Mouse (Mus musculus) G1E (cell line): ENCODE measurements at regions not wholly inside any gene's neighbourhood (a gene's known extent, or its start where the extent isn't known, plus 50 kb on each side); places are given as distances from the start of the nearest gene placed in this dataset.
A peak's percentile ranks its signal among the peaks of the same experiment; 100 is the strongest.

Source experiments
- ATAC-seq: 2 replicates; pipeline ENCODE4 v1.8.0; 2016; ENCODE audit warnings: mild to moderate bottlenecking; ENCODE audit not compliant: insufficient number of reproducible peaks, poor library complexity, low FRiP score, severe bottlenecking; ENCODE audit errors: extremely low read depth
- DNase-seq: peaks from one replicate; pipeline ENCODE4 v3.0.0; 2012; ENCODE audit warnings: low spot score
- H3K27me3 ChIP-seq: 2 replicates; pipeline ENCODE4 v1.6.1; 2012; ENCODE audit warnings: mild to moderate bottlenecking, low read length, inconsistent platforms; ENCODE audit not compliant: insufficient read depth
- H3K36me3 ChIP-seq: replicated peaks from 2 replicates; pipeline ENCODE3; 2012; ENCODE audit warnings: mild to moderate bottlenecking, inconsistent platforms
- H3K4me1 ChIP-seq: 2 replicates; pipeline ENCODE4 v1.6.1; 2012; ENCODE audit warnings: low read depth, low read length, inconsistent platforms, mixed read lengths; ENCODE audit not compliant: insufficient read depth
- H3K4me3 ChIP-seq: 2 replicates; pipeline ENCODE4 v1.5.1; 2012; ENCODE audit warnings: low read depth, mild to moderate bottlenecking, inconsistent platforms, low read length, moderate library complexity, mixed read lengths
- H3K9me3 ChIP-seq: replicated peaks from 2 replicates; pipeline ENCODE4 v1.6.1; 2012; ENCODE audit warnings: inconsistent platforms
- CTCF ChIP-seq: IDR thresholded peaks from 2 replicates; pipeline ENCODE4 v1.5.1; 2012; ENCODE audit warnings: low read depth, low read length, inconsistent platforms, mixed read lengths
- GATA1 ChIP-seq: IDR thresholded peaks from 2 replicates; pipeline ENCODE4 v1.6.1; 2012; ENCODE audit warnings: borderline replicate concordance, low read length, inconsistent platforms, mixed read lengths
- GATA2 ChIP-seq: IDR thresholded peaks from 2 replicates; pipeline ENCODE4 v1.6.1; 2012; ENCODE audit warnings: low read depth, low read length, inconsistent platforms, borderline replicate concordance
- POLR2AphosphoS5 ChIP-seq: IDR thresholded peaks from 2 replicates; pipeline ENCODE4 v1.6.1; 2012; ENCODE audit warnings: low read depth, low read length, inconsistent platforms; ENCODE audit not compliant: insufficient replicate concordance
- TAL1 ChIP-seq: conservative IDR thresholded peaks from 2 replicates; pipeline ENCODE4 v1.6.1; 2012; ENCODE audit warnings: low read depth, low read length, inconsistent platforms, mixed read lengths

- H3K36me3 ChIP-seq = no peaks in the 10 kb centered on the region
- H3K4me1 ChIP-seq = no peaks in the 10 kb centered on the region
- H3K9me3 ChIP-seq = peaks cover 93% of the 10 kb centered on the region
- DNase-seq = no peak
- no peaks in the 10 kb centered on the region for H3K27me3 ChIP-seq
- no peak overlapping the region for H3K4me3 ChIP-seq
- ATAC-seq = no peak
- no peak for TF ChIP-seq GATA1
- no peak for TF ChIP-seq CTCF
- TF ChIP-seq TAL1 = no peak
- TF ChIP-seq GATA2 = no peak
- TF ChIP-seq POLR2AphosphoS5 = no peak
These were observed 96.8 kb downstream of the Mn1 start for GRCm38 (mm10) chr5:111513976-111514375.

- Histone ChIP-seq H3K9me3 (peaks cover 91% of the 10 kb centered on the region), H3K27me3 (no peaks in the 10 kb centered on the region), H3K4me3 (no peak overlapping the region), H3K4me1 (no peaks in the 10 kb centered on the region), H3K36me3 (no peaks in the 10 kb centered on the region)
- ATAC-seq (no peak), DNase-seq (no peak)
- TF ChIP-seq POLR2AphosphoS5 = no peak
These were observed 101.9 kb downstream of the Mn1 start for GRCm38 (mm10) chr5:111519059-111519458.

DNA sequence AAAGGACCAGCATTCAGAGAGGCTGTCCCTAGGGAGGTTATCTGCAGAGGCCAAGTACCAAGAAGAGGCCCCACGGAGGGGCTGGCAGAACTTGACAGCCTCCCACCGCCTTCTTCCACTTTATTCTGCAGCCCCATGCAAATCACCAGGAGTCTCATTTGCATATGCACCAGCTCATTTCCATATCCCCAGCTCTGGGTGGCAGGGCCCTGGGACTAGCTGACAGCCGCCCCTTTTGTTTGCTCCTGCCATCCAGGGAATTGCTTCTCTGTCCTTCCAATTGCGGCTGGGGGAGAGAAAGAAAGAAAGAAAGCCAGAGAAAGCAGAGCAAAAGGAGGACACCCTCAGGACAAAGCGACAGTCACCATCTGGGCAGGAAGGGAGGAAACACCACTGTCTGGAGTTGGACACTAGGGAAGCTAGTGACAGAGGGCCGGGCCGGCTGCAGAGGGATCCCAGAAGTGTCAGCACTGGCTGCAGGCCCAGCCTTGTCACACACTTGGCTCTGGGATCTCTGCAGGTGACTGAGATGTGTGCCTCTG lies 102.4 kb downstream of the Mn1 start:
- ATAC-seq (no peak), DNase-seq (no peak)
- Histone ChIP-seq H3K9me3 (peaks cover 90% of the 10 kb centered on the region), H3K27me3 (no peaks in the 10 kb centered on the region), H3K36me3 (no peaks in the 10 kb centered on the region), H3K4me3 (no peak overlapping the region), H3K4me1 (no peaks in the 10 kb centered on the region)
- TF ChIP-seq GATA2 = no peak
- no peak for TF ChIP-seq POLR2AphosphoS5
- no peak for TF ChIP-seq GATA1
- no peak for TF ChIP-seq CTCF
- no peak for TF ChIP-seq TAL1

- TF ChIP-seq GATA1 (no peak), TAL1 (no peak), CTCF (no peak), POLR2AphosphoS5 (no peak)
- H3K27me3 ChIP-seq = no peaks in the 10 kb centered on the region
- no peak overlapping the region for H3K4me3 ChIP-seq
- peaks cover 89% of the 10 kb centered on the region for H3K9me3 ChIP-seq
- H3K36me3 ChIP-seq = no peaks in the 10 kb centered on the region
- DNase-seq (no peak), ATAC-seq (no peak)
- H3K4me1 ChIP-seq = no peaks in the 10 kb centered on the region
These were observed 104.7 kb downstream of the Mn1 start for GRCm38 (mm10) chr5:111521866-111522265.

DNA sequence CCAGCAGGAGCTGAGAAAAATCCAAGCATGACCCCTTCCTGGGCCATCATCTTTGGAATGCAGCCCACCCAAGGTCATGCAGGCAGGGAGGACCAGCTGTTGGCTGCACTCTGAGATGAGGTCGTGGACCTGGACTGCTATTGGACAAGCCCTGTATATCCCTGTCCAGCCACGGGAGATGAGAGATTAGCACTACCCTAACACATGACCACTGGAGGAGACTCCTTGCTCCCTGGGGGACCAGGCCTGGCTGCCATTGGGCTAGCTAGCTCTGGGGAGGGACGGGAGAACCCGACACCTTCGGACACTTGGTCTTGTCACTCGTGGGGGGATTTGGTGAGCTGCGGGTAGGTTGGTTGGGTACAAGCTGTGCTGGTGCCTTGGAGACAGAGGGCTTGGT lies 105.4 kb downstream of the Mn1 start:
- H3K9me3 ChIP-seq = peaks cover 89% of the 10 kb centered on the region
- no peaks in the 10 kb centered on the region for H3K27me3 ChIP-seq
- DNase-seq (no peak), ATAC-seq (no peak)
- H3K4me1 ChIP-seq = no peaks in the 10 kb centered on the region
- H3K36me3 ChIP-seq = no peaks in the 10 kb centered on the region
- H3K4me3 ChIP-seq = no peak overlapping the region
- TF ChIP-seq GATA1 = no peak
- no peak for TF ChIP-seq CTCF
- no peak for TF ChIP-seq TAL1
- no peak for TF ChIP-seq POLR2AphosphoS5
- TF ChIP-seq GATA2 = no peak

- TF ChIP-seq GATA1 (no peak), TAL1 (no peak), POLR2AphosphoS5 (no peak), CTCF (no peak), GATA2 (no peak)
- Histone ChIP-seq H3K9me3 (peaks cover 95% of the 10 kb centered on the region), H3K4me3 (no peak overlapping the region), H3K27me3 (no peaks in the 10 kb centered on the region), H3K36me3 (no peaks in the 10 kb centered on the region), H3K4me1 (no peaks in the 10 kb centered on the region)
- ATAC-seq (no peak), DNase-seq (no peak)
These were observed 110.6 kb downstream of the Mn1 start for GRCm38 (mm10) chr5:111527741-111528140.

- H3K4me3 ChIP-seq = peak overlapping the region; percentile 1; the same call in 1 of the 2 replicates
- H3K36me3 ChIP-seq = no peaks in the 10 kb centered on the region
- TF ChIP-seq TAL1 (no peak), CTCF (no peak), GATA1 (no peak), POLR2AphosphoS5 (no peak), GATA2 (no peak)
- peaks cover 94% of the 10 kb centered on the region for H3K9me3 ChIP-seq
- DNase-seq (no peak), ATAC-seq (no peak)
- no peaks in the 10 kb centered on the region for H3K4me1 ChIP-seq
- H3K27me3 ChIP-seq = no peaks in the 10 kb centered on the region
These were observed 111.9 kb downstream of the Mn1 start for GRCm38 (mm10) chr5:111529096-111529495.
